Mouse (Mus musculus): ENCODE results near the gene Notch2.

DNA sequence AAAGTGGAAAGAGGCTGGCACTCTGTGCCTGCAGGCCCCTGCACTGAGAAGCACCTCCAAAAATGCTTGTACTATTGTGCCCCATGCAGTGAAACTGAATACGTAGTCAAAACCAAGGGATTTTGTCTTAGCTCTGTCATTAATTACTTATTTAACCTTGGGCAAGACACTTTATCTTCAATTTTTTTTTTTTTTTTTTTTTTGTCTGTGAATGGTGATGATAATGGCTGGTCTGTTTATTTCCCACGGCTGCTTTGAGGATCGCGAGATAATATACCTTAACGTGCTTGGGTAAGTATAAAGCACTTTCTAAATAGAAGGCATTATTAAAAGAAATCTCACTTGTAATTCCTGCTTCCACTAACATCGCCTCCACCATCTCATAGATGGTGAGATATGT is 5.2 kb upstream of the Notch2 start:
- TF ChIP-seq CTCF (IDR thresholded peaks at IDR 0.05; ENCODE audit: control insufficient read depth, insufficient read depth, insufficient replicate concordance, low read depth, low read length): no peak
- TF ChIP-seq POLR2A (IDR thresholded peaks at IDR 0.05; ENCODE audit: control insufficient read depth, low read depth, low read length): no peak

Measured in testis, adult 2 months (tissue).